Mouse (Mus musculus): Measurements from ENCODE around the gene Iqgap2. TPM values are rescaled to one million over a fixed set of nuclear protein-coding genes. Genes with fewer than 3 reads are reported as not detected.

Gene Iqgap2
- polyA plus RNA-seq, 1 experiment, result 15.5 TPM

DNA sequence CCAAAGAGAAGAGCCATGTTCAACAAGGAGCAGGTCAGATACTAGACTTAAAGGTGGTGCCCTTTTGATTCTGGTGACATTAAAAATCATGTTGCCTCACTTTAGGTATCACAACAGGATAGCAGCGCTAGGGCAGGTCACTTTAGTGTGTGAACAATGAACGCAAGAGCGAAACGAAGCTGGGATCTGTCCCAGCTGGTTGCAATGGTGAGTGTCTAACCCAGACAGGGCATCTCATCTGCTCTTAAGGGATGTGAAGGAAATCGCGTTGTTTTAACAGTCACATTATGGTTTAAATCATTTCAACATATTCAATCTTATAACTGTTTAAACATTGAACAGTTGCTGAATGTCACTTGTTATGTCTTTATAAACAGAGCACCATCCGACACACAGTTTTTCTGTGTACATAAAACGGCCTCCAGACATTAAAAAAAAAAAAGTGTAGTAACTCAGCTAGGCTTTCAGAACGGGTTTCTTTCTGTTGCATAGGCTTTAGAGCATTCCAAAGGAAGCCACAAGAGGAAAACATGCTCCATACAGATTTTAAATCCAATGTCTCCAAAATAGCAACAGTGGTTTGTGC, 148.7 kb downstream of the Iqgap2 start:
- H3K4me1 ChIP-seq (ENCODE audit: control insufficient read depth, insufficient read depth, low read length), result no peaks in the 10 kb centered on the region; the same call in 1 of the 2 replicates
- WGBS, result 84% methylated on average over 9 of the region's 9 CpGs
- TF ChIP-seq CTCF (IDR thresholded peaks at IDR 0.05; ENCODE audit: control insufficient read depth, insufficient read depth, low read length) (no peak), POLR2A (IDR thresholded peaks at IDR 0.05; ENCODE audit: borderline replicate concordance, control insufficient read depth, low read depth, low read length) (no peak)
- no peak overlapping the region for H3K4me3 ChIP-seq (replicated peaks; ENCODE audit: control insufficient read depth, low read depth, low read length)
- no peak overlapping the region for H3K27ac ChIP-seq (ENCODE audit: control insufficient read depth, insufficient read depth, low read depth, low read length, poor library complexity)

DNA sequence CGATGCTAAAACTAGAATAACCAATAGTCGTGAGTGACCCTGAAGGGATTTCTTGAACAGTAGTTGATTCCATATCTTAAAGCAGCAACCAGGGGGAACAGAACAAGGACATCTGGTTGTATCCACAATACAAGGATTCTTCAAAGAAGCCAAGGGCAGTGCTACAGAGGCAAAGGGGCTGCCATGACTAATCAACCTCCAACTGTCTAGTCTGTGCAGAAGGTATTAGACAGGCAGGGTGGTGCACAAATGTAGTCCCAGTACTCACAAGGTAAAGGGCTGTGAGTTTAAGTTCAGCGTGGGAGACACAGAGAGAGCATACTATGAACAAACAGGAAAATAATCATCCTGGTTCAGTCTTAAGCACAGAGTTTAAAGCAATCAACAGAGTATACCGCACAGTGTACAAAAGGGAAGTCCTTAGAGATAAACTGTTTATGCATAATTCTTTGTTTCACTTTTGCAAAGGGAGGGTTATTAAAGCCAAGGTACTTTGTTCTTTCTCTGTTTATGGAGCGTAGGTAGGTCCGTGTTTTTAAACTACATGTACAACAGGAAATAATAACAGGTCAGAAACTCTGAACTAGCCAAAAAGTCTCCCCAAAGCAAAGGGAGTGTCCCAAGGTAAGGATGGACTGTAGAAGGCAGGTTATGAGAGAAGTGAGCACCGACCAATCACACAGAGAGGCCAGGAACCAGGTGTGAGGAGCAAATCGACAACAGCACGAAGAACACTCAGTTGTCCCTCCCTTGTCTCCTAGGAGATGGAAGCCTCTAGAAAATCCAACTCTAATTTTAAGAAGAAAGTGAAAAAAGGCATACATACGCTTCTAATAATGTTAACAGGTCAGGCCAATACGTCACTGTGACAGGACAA, 149.7 kb downstream of the Iqgap2 start:
- no peak for TF ChIP-seq POLR2A (IDR thresholded peaks at IDR 0.05; ENCODE audit: borderline replicate concordance, control insufficient read depth, low read depth, low read length)
- TF ChIP-seq CTCF (IDR thresholded peaks at IDR 0.05; ENCODE audit: control insufficient read depth, insufficient read depth, low read length), result no peak
- H3K4me3 ChIP-seq (replicated peaks; ENCODE audit: control insufficient read depth, low read depth, low read length), result no peak overlapping the region
- no peak overlapping the region for H3K27ac ChIP-seq (ENCODE audit: control insufficient read depth, insufficient read depth, low read depth, low read length, poor library complexity)
- no peaks in the 10 kb centered on the region; the same call in 1 of the 2 replicates for H3K4me1 ChIP-seq (ENCODE audit: control insufficient read depth, insufficient read depth, low read length)
- 54% methylated on average over 11 of the region's 11 CpGs for WGBS

- 78% methylated on average over 5 of the region's 5 CpGs for WGBS
- Histone ChIP-seq H3K4me1 (ENCODE audit: control insufficient read depth, insufficient read depth, low read length) (no peaks in the 10 kb centered on the region; the same call in 1 of the 2 replicates), H3K27ac (ENCODE audit: control insufficient read depth, insufficient read depth, low read depth, low read length, poor library complexity) (no peak overlapping the region), H3K4me3 (replicated peaks; ENCODE audit: control insufficient read depth, low read depth, low read length) (no peak overlapping the region)
- TF ChIP-seq POLR2A (IDR thresholded peaks at IDR 0.05; ENCODE audit: borderline replicate concordance, control insufficient read depth, low read depth, low read length), result no peak
- no peak for TF ChIP-seq CTCF (IDR thresholded peaks at IDR 0.05; ENCODE audit: control insufficient read depth, insufficient read depth, low read length)
Measured at GRCm38 (mm10) chr13:95739651-95740050, 152.1 kb downstream of the Iqgap2 start.

DNA sequence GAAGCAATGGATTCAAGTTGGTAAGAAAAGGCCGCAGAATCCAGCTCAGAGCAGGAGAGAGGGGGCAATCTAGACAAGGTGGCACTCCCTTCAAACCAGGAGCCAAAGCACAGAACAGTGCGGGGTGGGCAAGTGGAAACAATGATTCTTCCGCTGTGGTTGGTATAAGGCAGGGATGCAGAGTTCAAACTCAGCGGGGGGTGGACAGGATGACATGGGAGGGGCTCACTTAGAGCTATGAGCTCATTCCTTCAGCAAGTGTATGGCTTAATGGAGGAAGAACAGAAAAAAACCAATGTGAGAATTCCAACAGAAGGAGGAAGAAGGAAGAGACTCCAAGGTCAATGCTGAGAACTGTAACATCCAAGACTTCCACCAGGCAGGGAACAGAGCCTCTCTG, 161.2 kb downstream of the Iqgap2 start:
- H3K4me3 ChIP-seq (replicated peaks; ENCODE audit: control insufficient read depth, low read depth, low read length), result no peak overlapping the region
- no peak for TF ChIP-seq CTCF (IDR thresholded peaks at IDR 0.05; ENCODE audit: control insufficient read depth, insufficient read depth, low read length)
- TF ChIP-seq POLR2A (IDR thresholded peaks at IDR 0.05; ENCODE audit: borderline replicate concordance, control insufficient read depth, low read depth, low read length), result no peak
- 92% methylated on average over 4 of the region's 4 CpGs for WGBS
- no peaks in the 10 kb centered on the region for H3K4me1 ChIP-seq (ENCODE audit: control insufficient read depth, insufficient read depth, low read length)
- H3K27ac ChIP-seq (ENCODE audit: control insufficient read depth, insufficient read depth, low read depth, low read length, poor library complexity), result no peak overlapping the region

- no peaks in the 10 kb centered on the region for H3K4me1 ChIP-seq (ENCODE audit: control insufficient read depth, insufficient read depth, low read length)
- TF ChIP-seq CTCF (IDR thresholded peaks at IDR 0.05; ENCODE audit: control insufficient read depth, insufficient read depth, low read length) (peak; percentile 36; the same call in 1 of the 2 replicates), POLR2A (IDR thresholded peaks at IDR 0.05; ENCODE audit: borderline replicate concordance, control insufficient read depth, low read depth, low read length) (no peak)
- no peak overlapping the region for H3K4me3 ChIP-seq (replicated peaks; ENCODE audit: control insufficient read depth, low read depth, low read length)
- 66% methylated on average over 14 of the region's 14 CpGs for WGBS
- no peak overlapping the region for H3K27ac ChIP-seq (ENCODE audit: control insufficient read depth, insufficient read depth, low read depth, low read length, poor library complexity)
Measured at GRCm38 (mm10) chr13:95719320-95720232, 172.1 kb downstream of the Iqgap2 start.

DNA sequence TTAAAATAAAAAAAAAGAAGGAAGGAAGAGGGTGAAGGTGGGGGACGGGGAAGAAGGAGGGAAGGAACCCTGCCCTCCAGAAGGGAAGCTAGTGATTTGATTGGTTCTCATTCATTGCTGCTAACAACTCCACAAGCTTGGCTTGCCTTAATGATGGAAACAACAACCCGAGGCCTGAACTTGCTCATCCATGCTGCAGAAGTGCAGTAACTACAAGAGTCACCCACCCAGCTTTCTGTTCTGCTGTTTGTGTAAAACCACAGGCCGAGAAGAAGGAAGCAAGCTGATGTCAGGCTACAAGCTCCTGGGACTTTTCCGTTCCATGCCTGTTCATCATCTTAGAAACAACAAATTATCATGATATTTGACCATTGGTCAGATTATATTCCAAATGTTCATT, 176.4 kb downstream of the Iqgap2 start:
- H3K4me3 ChIP-seq (replicated peaks; ENCODE audit: control insufficient read depth, low read depth, low read length), result no peak overlapping the region
- 36% methylated on average over 4 of the region's 4 CpGs for WGBS
- no peaks in the 10 kb centered on the region for H3K4me1 ChIP-seq (ENCODE audit: control insufficient read depth, insufficient read depth, low read length)
- TF ChIP-seq CTCF (IDR thresholded peaks at IDR 0.05; ENCODE audit: control insufficient read depth, insufficient read depth, low read length) (no peak), POLR2A (IDR thresholded peaks at IDR 0.05; ENCODE audit: borderline replicate concordance, control insufficient read depth, low read depth, low read length) (no peak)
- no peak overlapping the region for H3K27ac ChIP-seq (ENCODE audit: control insufficient read depth, insufficient read depth, low read depth, low read length, poor library complexity)

GRCm38 (mm10) chr13:95714271-95714975, 177.3 kb downstream of the Iqgap2 start:
- H3K4me1 ChIP-seq (ENCODE audit: control insufficient read depth, insufficient read depth, low read length), result no peaks in the 10 kb centered on the region
- no peak overlapping the region for H3K4me3 ChIP-seq (replicated peaks; ENCODE audit: control insufficient read depth, low read depth, low read length)
- TF ChIP-seq POLR2A (IDR thresholded peaks at IDR 0.05; ENCODE audit: borderline replicate concordance, control insufficient read depth, low read depth, low read length) (no peak), CTCF (IDR thresholded peaks at IDR 0.05; ENCODE audit: control insufficient read depth, insufficient read depth, low read length) (no peak)
- 69% methylated on average over 3 of the region's 3 CpGs for WGBS
- no peak overlapping the region for H3K27ac ChIP-seq (ENCODE audit: control insufficient read depth, insufficient read depth, low read depth, low read length, poor library complexity)

Measured in bone marrow, adult 2 months (tissue).